Mouse (Mus musculus) adrenal gland, adult 8-10 months (tissue): ENCODE measurements around the gene Pou3f1. TPM values are rescaled to one million over a fixed set of nuclear protein-coding genes. Genes with fewer than 3 reads are reported as not detected.
A peak's percentile ranks its signal among the peaks of the same experiment; 100 is the strongest.
"Not testable (repeated sequence)": the region's sequence is repeated elsewhere in the genome, so short reads cannot be mapped to it uniquely, and the experiment has no call there.

Source experiments
- DNase-seq: peaks from one replicate; pipeline ENCODE4 v3.0.0; 2022
- total RNA-seq, 4 experiments: library from RNA; stranded (reverse); gene quantifications; 2 replicates each; pipeline ENCODE4 v1.2.4; 2022

The Pou3f1 gene
- total RNA-seq, 4 experiments from 2014 or later: 0.06 to 0.15 (median 0.11) TPM

GRCm38 (mm10) chr4:124693135-124693894 is 36.7 kb downstream of the Pou3f1 start, which contains the start of gene Utp11:
Utp11 (minus strand) TSS chr4:124693600.
- DNase-seq: peak; percentile 86

- DNase-seq: no peak
Measured at GRCm38 (mm10) chr4:124694572-124694971, 38.0 kb downstream of the Pou3f1 start.

- DNase-seq: no peak
Measured at GRCm38 (mm10) chr4:124695786-124696516, 39.3 kb downstream of the Pou3f1 start.

GRCm38 (mm10) chr4:124699791-124700190 is 43.2 kb downstream of the Pou3f1 start:
- no peak for DNase-seq

GRCm38 (mm10) chr4:124700248-124700971 is 43.8 kb downstream of the Pou3f1 start, which contains the start of gene Fhl3:
Fhl3 (plus strand) TSS chr4:124700701.
- DNase-seq: no peak

GRCm38 (mm10) chr4:124701052-124701845 is 44.6 kb downstream of the Pou3f1 start:
- no peak for DNase-seq

GRCm38 (mm10) chr4:124701916-124702315 is 45.3 kb downstream of the Pou3f1 start:
- no peak for DNase-seq

- DNase-seq: no peak
Measured at GRCm38 (mm10) chr4:124703406-124703805, 46.8 kb downstream of the Pou3f1 start.

GRCm38 (mm10) chr4:124703881-124704796 is 47.5 kb downstream of the Pou3f1 start:
- DNase-seq: no peak

GRCm38 (mm10) chr4:124704797-124705474 is 48.3 kb downstream of the Pou3f1 start:
- DNase-seq: no peak

- no peak for DNase-seq
Measured at GRCm38 (mm10) chr4:124705661-124706269, 49.2 kb downstream of the Pou3f1 start.

- not testable (repeated sequence) for DNase-seq
Measured at GRCm38 (mm10) chr4:124707381-124708199, 51.0 kb downstream of the Pou3f1 start.

- DNase-seq: not testable (repeated sequence)
Measured at GRCm38 (mm10) chr4:124708200-124708517, 51.6 kb downstream of the Pou3f1 start.

GRCm38 (mm10) chr4:124708518-124709477 is 52.2 kb downstream of the Pou3f1 start:
- DNase-seq: peak; percentile 94

GRCm38 (mm10) chr4:124709961-124710446 is 53.4 kb downstream of the Pou3f1 start:
- DNase-seq: no peak
